Mouse (Mus musculus) kidney, postnatal 0 days (tissue): ENCODE data around the gene Natd1. TPM values are rescaled to one million over a fixed set of nuclear protein-coding genes. Genes with fewer than 3 reads are reported as not detected.

ENCODE experiments used
- ATAC-seq: fragments of 200-750 bp; cut with Nextera tagmentation; replicated peaks from 2 replicates; pipeline ENCODE4 v1.8.0; 2017; ENCODE audit warnings: low read depth, moderate number of reproducible peaks, moderate TSS enrichment, moderate library complexity; ENCODE audit not compliant: low FRiP score
- DNase-seq: peaks from one replicate; pipeline ENCODE4 v3.0.0-alpha.2; 2016; ENCODE audit warnings: low spot score
- H3K27ac ChIP-seq: fragments of 300-500 bp; sonication (generic); 2 replicates; pipeline ENCODE4 v1.5.1; 2014; ENCODE audit warnings: mild to moderate bottlenecking
- H3K27me3 ChIP-seq: fragments of 300-500 bp; sonication (generic); 2 replicates; pipeline ENCODE4 v1.6.1; 2014; ENCODE audit warnings: low read length, mixed read lengths; ENCODE audit not compliant: insufficient read depth
- H3K36me3 ChIP-seq: fragments of 300-500 bp; sonication (generic); 2 replicates; pipeline ENCODE4 v1.6.1; 2014; ENCODE audit warnings: low read length, mixed read lengths; ENCODE audit not compliant: insufficient read depth
- H3K4me1 ChIP-seq: fragments of 300-500 bp; sonication (generic); replicated peaks from 2 replicates; pipeline ENCODE4 v1.6.1; 2014; ENCODE audit warnings: antibody characterized with exemption, low read length, mixed read lengths; ENCODE audit not compliant: insufficient read depth
- H3K4me2 ChIP-seq: fragments of 300-500 bp; sonication (generic); 2 replicates; pipeline ENCODE4 v1.6.1; 2014; ENCODE audit warnings: mild to moderate bottlenecking, low read length, moderate library complexity, mixed read lengths
- H3K4me3 ChIP-seq: fragments of 300-500 bp; sonication (generic); replicated peaks from 2 replicates; pipeline ENCODE4 v1.5.1; 2014; ENCODE audit warnings: low read depth, low read length
- H3K9ac ChIP-seq: fragments of 300-500 bp; sonication (generic); 2 replicates; pipeline ENCODE4 v1.6.1; 2014; ENCODE audit warnings: low read depth, low read length
- H3K9me3 ChIP-seq: fragments of 300-500 bp; sonication (generic); replicated peaks from 2 replicates; pipeline ENCODE4 v1.6.1; 2016; ENCODE audit warnings: low read length, inconsistent platforms, mixed read lengths
- CTCF ChIP-seq: IDR thresholded peaks from 2 replicates; pipeline ENCODE4 v1.5.1; 2016; ENCODE audit warnings: antibody characterized with exemption, low read depth, mild to moderate bottlenecking, moderate library complexity
- WGBS: fragments of 180-500 bp; shearing (Covaris S2); extraction: QIAGEN DNeasy Blood & Tissue Kit; methylation state at CpG from one replicate; pipeline ENCODE4 v1.1.7; 2014; 5-methylcytosine and 5-hydroxymethylcytosine counted together
- polyA plus RNA-seq: library from polyadenylated mRNA; unstranded; fragments of >200 nt; fragmentation: Nextera tagmentation; extraction: Ambion mirVana; gene quantifications from 2 replicates; pipeline ENCODE4 v1.2.1, GENCODE M21; 2015

Natd1 gene
- polyA plus RNA-seq, 1 experiment from 2014 or later: 21.1 TPM

GRCm38 (mm10) chr11:60933178-60933930 is 18.8 kb upstream of the Natd1 start:
- WGBS: 43% methylated on average over 10 of the region's 10 CpGs

GRCm38 (mm10) chr11:60932503-60933020 is 18.0 kb upstream of the Natd1 start:
- Histone ChIP-seq H3K4me2 (peak overlapping the region; percentile 89), H3K9me3 (no peaks in the 10 kb centered on the region), H3K27me3 (no peaks in the 10 kb centered on the region), H3K4me1 (peaks cover 53% of the 10 kb centered on the region), H3K4me3 (peak overlapping the region; percentile 92), H3K27ac (peak overlapping the region; percentile 87), H3K36me3 (no peaks in the 10 kb centered on the region), H3K9ac (peak overlapping the region; percentile 86)
- no peak for TF ChIP-seq CTCF
- DNase-seq (no peak), ATAC-seq (no peak)
- 2% methylated on average over 7 of the region's 7 CpGs for WGBS

More at GRCm38 (mm10) chr11:60933178-60933930, 18.8 kb upstream of the Natd1 start:
- peak overlapping the region; percentile 92 for H3K4me3 ChIP-seq
- 0 out of 2 replicates have a peak overlapping the region, but pooled peaks have one; percentile 3 for H3K27ac ChIP-seq
- no peaks in the 10 kb centered on the region for H3K9me3 ChIP-seq
- H3K4me1 ChIP-seq: peaks cover 55% of the 10 kb centered on the region
- ATAC-seq (no peak), DNase-seq (peak; percentile 91)
- no peaks in the 10 kb centered on the region for H3K27me3 ChIP-seq
- no peak for TF ChIP-seq CTCF
- peak overlapping the region; percentile 89 for H3K4me2 ChIP-seq
- peak overlapping the region; percentile 86; the same call in 1 of the 2 replicates for H3K9ac ChIP-seq
- H3K36me3 ChIP-seq: no peaks in the 10 kb centered on the region

GRCm38 (mm10) chr11:60931869-60932481 is 17.4 kb upstream of the Natd1 start, which contains the start of gene Map2k3:
Gene Map2k3 (plus strand): TSS chr11:60932033.
- H3K4me1 ChIP-seq: peaks cover 51% of the 10 kb centered on the region
- WGBS: under 1% methylated on average over 58 of the region's 59 CpGs

GRCm38 (mm10) chr11:60931282-60931868 is 16.8 kb upstream of the Natd1 start:
- Histone ChIP-seq H3K27me3 (no peaks in the 10 kb centered on the region), H3K9ac (peak overlapping the region; percentile 86), H3K4me3 (peak overlapping the region; percentile 92), H3K27ac (peak overlapping the region; percentile 66), H3K9me3 (no peaks in the 10 kb centered on the region), H3K36me3 (no peaks in the 10 kb centered on the region), H3K4me1 (peaks cover 49% of the 10 kb centered on the region), H3K4me2 (peak overlapping the region; percentile 89)
- ATAC-seq: peak; percentile 22; the same call in 1 of the 2 replicates
- WGBS: 1% methylated on average over 30 of the region's 30 CpGs
- TF ChIP-seq CTCF: no peak
- DNase-seq: no peak

More at GRCm38 (mm10) chr11:60931869-60932481, 17.4 kb upstream of the Natd1 start, which contains the start of gene Map2k3:
- peak within 1 kb of the TSS; percentile 92 for H3K4me3 ChIP-seq
- peak; percentile 14; the same call in 1 of the 2 replicates for TF ChIP-seq CTCF
- peak within 1 kb of the TSS; percentile 86 for H3K9ac ChIP-seq
- peak within 1 kb of the TSS; percentile 89 for H3K4me2 ChIP-seq
- DNase-seq (peak; percentile 99), ATAC-seq (peak; percentile 92)
- peak within 1 kb of the TSS; percentile 87 for H3K27ac ChIP-seq
- no peaks in the 10 kb centered on the region for H3K9me3 ChIP-seq
- H3K27me3 ChIP-seq: no peaks in the 10 kb centered on the region
- H3K36me3 ChIP-seq: no peaks in the 10 kb centered on the region

- peak overlapping the region; percentile 89 for H3K4me2 ChIP-seq
- ATAC-seq (no peak), DNase-seq (no peak)
- peak overlapping the region; percentile 86 for H3K9ac ChIP-seq
- H3K4me3 ChIP-seq: peak overlapping the region; percentile 92
- WGBS: 16% methylated on average over 7 of the region's 7 CpGs
- H3K9me3 ChIP-seq: no peaks in the 10 kb centered on the region
- peak overlapping the region; percentile 66 for H3K27ac ChIP-seq
- no peak for TF ChIP-seq CTCF
- no peaks in the 10 kb centered on the region for H3K36me3 ChIP-seq
- H3K4me1 ChIP-seq: peaks cover 44% of the 10 kb centered on the region
- no peaks in the 10 kb centered on the region for H3K27me3 ChIP-seq
Measured at GRCm38 (mm10) chr11:60930724-60931281, 16.3 kb upstream of the Natd1 start.
